Mouse (Mus musculus): Measurements from ENCODE around the gene Ttll6. TPM values are rescaled to one million over a fixed set of nuclear protein-coding genes. Genes with fewer than 3 reads are reported as not detected.

Ttll6 gene
- total RNA-seq, 1 experiment, result 5.4 TPM

DNA sequence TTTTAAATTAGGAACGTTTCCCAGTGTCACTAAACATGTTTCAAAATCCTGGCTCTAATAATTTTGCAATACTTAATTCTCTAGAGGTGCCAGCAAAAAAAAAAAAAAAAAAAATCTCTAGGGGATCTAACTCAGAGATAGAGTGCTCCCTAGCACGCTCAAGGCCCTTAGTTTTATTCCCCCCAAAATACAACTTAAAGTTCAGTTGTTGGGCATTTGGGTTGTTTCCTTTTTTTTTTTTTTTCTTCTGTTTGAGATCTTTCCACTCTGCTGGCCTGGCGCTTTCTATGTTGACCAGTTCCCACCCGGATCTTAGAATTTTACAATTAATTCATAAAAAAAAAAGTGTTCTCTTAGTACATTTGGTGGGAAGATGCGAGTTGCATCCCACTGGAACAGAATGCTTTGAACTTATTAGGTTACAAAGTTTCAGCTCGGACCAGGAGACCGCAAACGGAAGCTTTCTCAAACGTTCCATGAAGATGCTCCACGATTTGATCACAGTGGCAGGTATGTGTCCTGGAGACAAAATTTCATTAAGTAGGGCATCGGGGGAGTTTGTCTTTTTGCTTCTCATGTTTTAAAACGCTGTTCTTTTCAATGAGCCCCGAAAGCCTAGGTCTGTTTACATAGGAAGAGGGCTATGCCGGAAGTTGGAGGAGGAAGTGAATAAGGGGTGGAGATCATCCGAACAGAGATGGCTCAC lies 72.0 kb downstream of the Ttll6 start:
- H3K4me1 ChIP-seq (ENCODE audit: control insufficient read depth in 2 of 2, insufficient read depth in 2 of 2, low read length in 2 of 2, poor library complexity in 1 of 2), result peaks cover 4% of the 10 kb centered on the region in 2 experiments; a peak in 1 of 4 replicates
- H3K4me3 ChIP-seq (ENCODE audit: insufficient read depth in 1 of 2, low read depth in 1 of 2, low read length in 2 of 2, poor library complexity in 1 of 2, severe bottlenecking in 1 of 2), result no peak overlapping the region
- no peaks in the 10 kb centered on the region for H3K9me3 ChIP-seq (ENCODE audit: control insufficient read depth, insufficient read depth, low read depth, low read length)
- TF ChIP-seq ZNF384 (IDR thresholded peaks at IDR 0.05; ENCODE audit: low read depth, low read length) (no peak), ZC3H11A (IDR thresholded peaks at IDR 0.05; ENCODE audit: borderline replicate concordance, low read depth, low read length) (no peak), MAFK (IDR thresholded peaks at IDR 0.05; ENCODE audit: insufficient read depth, low read depth, low read length) (no peak), CHD2 (IDR thresholded peaks at IDR 0.05; ENCODE audit: low read depth, low read length) (no peak), HCFC1 (IDR thresholded peaks at IDR 0.05; ENCODE audit: borderline replicate concordance, insufficient read depth, low read length) (no peak)
- DNase-seq (ENCODE audit: low read depth, low spot score), result no peak
- H3K9ac ChIP-seq (ENCODE audit: insufficient read depth, low read depth, low read length, poor library complexity, severe bottlenecking), result no peak overlapping the region
- H3K27ac ChIP-seq (ENCODE audit: insufficient read depth, low read depth, low read length, poor library complexity, severe bottlenecking), result no peak overlapping the region
- no peaks in the 10 kb centered on the region for H3K36me3 ChIP-seq (ENCODE audit: control insufficient read depth, insufficient read depth, low read length, poor library complexity, severe bottlenecking)
- in situ Hi-C loops (cut with MboI; ENCODE audit: low sequenced_read_pairs in 2 of 2, unreplicated experiment in 2 of 2), result no loop called here

Other genes starting within 250 kb of the Ttll6 start
- 1.5 and 2.3 TPM in 2 replicates for gene B4galnt2, start 218.9 kb upstream of the Ttll6 start, total RNA-seq (2012; rRNA removed)
- gene Igf2bp1, start 127.8 kb upstream of the Ttll6 start, total RNA-seq (2012; rRNA removed), result 273 and 354 TPM in 2 replicates
- gene Gip, start 109.2 kb upstream of the Ttll6 start, total RNA-seq (2012; rRNA removed), result 0.89 and 1.5 TPM in 2 replicates
- gene Snf8, start 98.9 kb upstream of the Ttll6 start, total RNA-seq (2012; rRNA removed), result 51.5 and 79.4 TPM in 2 replicates
- gene Ube2z, start 68.4 kb upstream of the Ttll6 start, total RNA-seq (2012; rRNA removed), result 42.5 and 75.9 TPM in 2 replicates
- 726 and 963 TPM in 2 replicates for gene Atp5g1, start 58.1 kb upstream of the Ttll6 start, total RNA-seq (2012; rRNA removed)
- gene Calcoco2, start 21.8 kb upstream of the Ttll6 start, total RNA-seq (2012; rRNA removed), result 23.3 and 160 TPM in 2 replicates
- 0.48 and 1.4 TPM in 2 replicates for gene Hoxb13, start 60.5 kb downstream of the Ttll6 start, total RNA-seq (2012; rRNA removed)
- gene Hoxb9, start 137.7 kb downstream of the Ttll6 start, total RNA-seq (2012; rRNA removed), result 1.2 and 3.3 TPM in 2 replicates
- gene Hoxb8, start 148.1 kb downstream of the Ttll6 start, total RNA-seq (2012; rRNA removed), result 0.18 TPM in 1 of 2 replicates, not detected in the other
- gene Hoxb7, start 152.8 kb downstream of the Ttll6 start, total RNA-seq (2012; rRNA removed), result 0.98 TPM in 1 of 2 replicates, not detected in the other
- 0.22 and 0.26 TPM in 2 replicates for gene Hoxb6, start 158.7 kb downstream of the Ttll6 start, total RNA-seq (2012; rRNA removed)
- gene Hoxb5, start 169.6 kb downstream of the Ttll6 start, total RNA-seq (2012; rRNA removed), result 0.09 and 0.16 TPM in 2 replicates
- 0.21 and 1.2 TPM in 2 replicates for gene Hoxb4, start 184.5 kb downstream of the Ttll6 start, total RNA-seq (2012; rRNA removed)
- 0.54 TPM in 1 of 2 replicates, not detected in the other for gene Hoxb3, start 189.5 kb downstream of the Ttll6 start, total RNA-seq (2012; rRNA removed)
- 0.62 TPM in 1 of 2 replicates, not detected in the other for gene Hoxb2, start 216.7 kb downstream of the Ttll6 start, total RNA-seq (2012; rRNA removed)
- 0.37 and 0.49 TPM in 2 replicates for gene Hoxb1, start 232.0 kb downstream of the Ttll6 start, total RNA-seq (2012; rRNA removed)

Measured in ES-E14 (cell line).